Mouse (Mus musculus) adrenal gland, postnatal 4 days (tissue): ENCODE measurements around the gene Nucb1. TPM values are rescaled to one million over a fixed set of nuclear protein-coding genes. Genes with fewer than 3 reads are reported as not detected.
"Not testable (repeated sequence)": the region's sequence is repeated elsewhere in the genome, so short reads cannot be mapped to it uniquely, and the experiment has no call there.

Source experiments
- DNase-seq, 2 experiments: peaks; one replicate each; pipeline ENCODE4 v3.0.0; 2021 to 2022; ENCODE audit warnings: low spot score in 2 of 2, mixed read lengths in 2 of 2
- total RNA-seq, 2 experiments: library from RNA; stranded (reverse); gene quantifications; 2 replicates each; pipeline ENCODE4 v1.2.3; 2021

The Nucb1 gene
- total RNA-seq, 2 experiments from 2014 or later = 236 to 239 TPM

DNA sequence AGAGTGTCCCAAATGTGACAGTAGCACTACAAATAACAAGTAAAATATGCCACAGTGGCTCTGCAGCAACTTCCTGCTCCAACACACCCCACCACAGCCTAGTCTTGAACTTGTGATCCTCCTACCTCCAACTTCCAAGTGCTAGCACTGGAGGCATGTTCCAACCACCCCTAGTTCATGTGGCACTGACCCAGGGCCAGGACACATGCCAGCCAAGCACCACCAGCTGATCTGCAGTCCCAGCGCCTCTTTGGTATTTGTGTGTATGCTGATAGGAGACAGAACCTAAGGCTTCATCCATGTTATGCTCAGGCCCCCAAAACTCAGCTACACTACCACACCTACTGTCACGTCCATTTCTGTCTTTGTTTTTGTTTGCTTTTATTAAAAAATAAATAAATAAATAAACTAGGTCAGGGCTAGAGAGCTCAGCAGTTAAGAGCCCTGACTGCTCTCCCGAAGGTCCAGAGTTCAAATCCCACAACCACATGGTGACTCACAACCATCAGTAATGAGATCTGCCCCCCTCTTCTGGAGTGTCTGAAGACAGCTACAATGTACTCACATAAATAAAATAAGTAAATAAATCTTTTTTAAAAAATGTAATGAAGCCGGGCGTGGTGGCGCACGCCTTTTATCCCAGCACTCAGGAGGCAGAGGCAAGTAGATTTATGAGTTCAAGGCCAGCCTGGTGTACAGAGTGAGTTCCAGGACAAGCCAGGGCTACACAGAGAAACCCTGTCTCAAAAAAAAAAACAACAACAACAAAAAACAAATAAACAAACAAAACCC, 46.0 kb downstream of the Nucb1 start:
- DNase-seq = no peak

DNA sequence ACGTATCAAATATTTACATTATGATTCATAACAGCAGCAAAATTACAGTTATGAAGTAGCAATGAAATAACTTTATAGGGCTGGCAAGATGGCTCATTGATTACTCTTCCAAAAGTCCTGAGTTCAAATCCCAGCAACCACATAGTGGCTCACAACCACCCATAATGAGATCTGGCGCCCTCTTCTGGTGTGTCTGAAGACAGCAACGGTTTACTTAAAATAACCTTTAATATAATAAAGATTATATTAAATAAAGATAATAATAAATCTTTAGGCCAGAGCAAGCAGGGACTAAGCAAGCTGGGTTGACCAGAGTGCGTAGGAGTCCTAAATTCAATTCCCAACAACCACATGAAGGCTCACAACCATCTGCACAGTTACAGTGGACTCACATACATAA, 47.3 kb downstream of the Nucb1 start:
- DNase-seq = not testable (repeated sequence)

DNA sequence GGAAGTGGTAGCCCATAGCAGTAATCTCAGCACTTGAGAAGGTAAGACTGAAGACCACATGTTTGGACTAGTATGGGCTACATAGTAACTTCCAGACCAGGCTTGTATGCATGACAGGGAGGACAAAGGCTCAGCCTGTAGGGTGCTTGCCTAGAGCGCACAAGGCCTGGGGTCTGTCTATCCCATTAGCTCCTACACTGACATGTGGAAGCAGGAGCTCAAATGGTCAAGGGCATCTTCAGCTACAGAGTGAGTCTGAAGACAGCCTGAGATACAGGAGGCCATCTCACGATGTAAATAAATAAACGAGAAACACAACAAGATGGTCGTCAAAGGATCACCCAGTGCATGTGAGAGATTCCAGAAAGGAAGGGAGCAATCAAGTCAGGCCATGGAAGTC, 47.9 kb downstream of the Nucb1 start:
- DNase-seq = no peak

DNA sequence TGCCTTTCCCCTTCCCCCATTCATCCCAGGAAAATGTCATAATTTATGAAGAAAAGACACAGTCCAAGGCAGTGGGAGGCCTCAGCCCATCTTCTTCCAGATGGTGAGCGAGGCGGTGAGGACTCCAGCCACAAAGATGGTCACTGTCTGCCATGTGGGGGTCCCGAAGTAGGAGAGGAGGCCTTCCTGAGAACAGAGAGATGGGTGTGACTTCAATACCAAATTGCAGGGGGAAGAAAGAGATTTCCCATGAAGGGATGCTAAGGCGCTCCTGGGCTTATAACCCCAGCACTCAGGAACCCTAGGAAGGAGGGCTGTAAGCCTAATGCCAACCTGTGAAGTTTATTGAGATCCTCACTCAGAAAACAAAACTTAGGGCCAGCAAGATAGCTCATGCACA, 48.4 kb downstream of the Nucb1 start:
- DNase-seq = no peak

DNA sequence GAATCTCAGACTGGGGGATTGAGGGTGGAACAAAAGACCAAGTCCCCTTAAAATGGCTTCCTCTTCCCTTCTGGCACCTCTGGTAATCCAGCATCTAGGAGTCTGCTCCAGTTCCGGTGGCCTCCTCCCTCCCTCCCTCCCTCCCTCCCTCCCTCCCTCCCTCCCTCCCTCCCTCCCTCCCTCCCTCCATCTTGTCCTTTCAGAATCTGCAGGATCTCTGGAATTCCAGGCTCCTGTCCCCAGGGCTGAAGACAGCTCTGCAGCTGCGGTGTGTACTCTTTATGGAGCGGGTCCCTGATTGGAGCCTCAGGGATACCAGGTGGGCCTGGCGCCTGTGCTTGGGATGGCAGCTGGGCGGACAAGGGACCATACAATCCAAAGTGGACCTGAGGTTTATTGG, 48.9 kb downstream of the Nucb1 start:
- DNase-seq = no peak

DNA sequence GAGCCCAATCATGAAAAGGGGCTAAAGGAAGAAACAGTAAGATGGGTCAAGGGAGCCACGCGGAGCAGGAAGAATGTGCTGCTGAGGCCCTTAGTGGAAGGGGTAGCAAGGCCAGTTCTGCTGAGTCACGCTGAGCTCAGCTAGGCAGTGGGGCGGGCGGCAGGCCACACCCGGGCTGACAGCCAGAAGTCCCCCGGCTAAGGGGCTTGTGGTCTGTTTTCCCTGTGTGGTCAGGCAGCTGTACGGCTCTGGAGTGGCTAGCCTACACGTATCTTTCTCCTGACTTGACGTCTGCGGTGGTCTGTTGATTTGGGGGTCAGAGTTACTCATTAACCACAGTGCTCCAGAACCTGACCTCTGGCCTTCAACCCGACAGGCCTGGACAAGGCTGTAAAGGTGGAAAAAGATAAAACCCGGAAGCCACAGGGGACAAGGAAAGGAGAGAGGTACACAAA, 49.3 kb downstream of the Nucb1 start:
- no peak for DNase-seq

DNA sequence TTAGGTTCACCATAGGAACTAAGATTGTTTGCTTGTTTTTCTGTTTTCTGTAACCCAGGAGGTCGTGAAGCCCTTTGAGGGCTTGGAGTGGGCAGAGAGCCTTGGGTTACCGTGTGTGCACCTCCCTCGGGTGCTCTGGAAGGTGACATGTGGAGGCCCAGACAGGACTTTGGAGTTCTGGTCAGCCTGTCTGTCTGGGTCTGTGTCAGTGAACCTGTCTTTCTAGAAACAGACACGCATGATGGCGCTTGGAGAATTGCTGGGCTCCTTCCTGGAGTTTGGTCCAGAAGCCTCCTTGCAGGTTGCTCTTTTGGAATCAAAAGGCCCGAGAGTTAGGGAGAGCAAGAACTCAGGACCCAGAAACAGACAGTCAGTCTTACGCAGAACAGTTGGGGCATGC, 49.8 kb downstream of the Nucb1 start:
- DNase-seq = no peak

DNA sequence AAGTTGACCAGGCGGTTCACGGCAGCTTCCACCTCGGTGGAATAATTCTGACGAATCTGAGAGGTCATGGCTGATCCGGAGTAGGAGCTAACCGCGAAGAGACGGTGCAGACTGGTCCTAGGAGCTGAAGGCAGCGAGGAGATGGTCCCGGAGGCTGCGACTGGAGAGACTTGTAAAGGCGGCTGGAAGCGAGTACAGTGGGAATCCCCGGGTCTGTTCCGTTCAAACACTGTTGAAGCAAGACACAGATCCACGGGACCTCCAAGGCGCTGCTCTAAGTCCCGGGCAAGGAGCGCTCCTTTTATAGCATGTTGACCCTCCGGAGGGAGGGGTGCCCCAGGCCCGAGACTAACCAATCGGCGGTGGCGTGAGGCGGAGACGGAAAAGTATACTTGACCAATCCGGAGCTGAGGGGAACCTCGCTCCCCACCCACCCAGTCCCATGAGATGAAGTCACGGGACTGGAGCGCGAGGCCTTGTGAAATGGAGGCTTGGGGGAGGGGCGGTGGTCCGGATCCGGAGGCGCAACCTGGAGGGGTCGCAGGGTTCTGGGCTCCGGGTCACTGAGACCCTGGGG, 50.6 kb downstream of the Nucb1 start, which contains the start of gene Ftl1:
TSS of gene Ftl1 (minus strand) at position 321 of the 577 bp plus-strand sequence.
- peak; percentile 81 to 96 for DNase-seq

DNA sequence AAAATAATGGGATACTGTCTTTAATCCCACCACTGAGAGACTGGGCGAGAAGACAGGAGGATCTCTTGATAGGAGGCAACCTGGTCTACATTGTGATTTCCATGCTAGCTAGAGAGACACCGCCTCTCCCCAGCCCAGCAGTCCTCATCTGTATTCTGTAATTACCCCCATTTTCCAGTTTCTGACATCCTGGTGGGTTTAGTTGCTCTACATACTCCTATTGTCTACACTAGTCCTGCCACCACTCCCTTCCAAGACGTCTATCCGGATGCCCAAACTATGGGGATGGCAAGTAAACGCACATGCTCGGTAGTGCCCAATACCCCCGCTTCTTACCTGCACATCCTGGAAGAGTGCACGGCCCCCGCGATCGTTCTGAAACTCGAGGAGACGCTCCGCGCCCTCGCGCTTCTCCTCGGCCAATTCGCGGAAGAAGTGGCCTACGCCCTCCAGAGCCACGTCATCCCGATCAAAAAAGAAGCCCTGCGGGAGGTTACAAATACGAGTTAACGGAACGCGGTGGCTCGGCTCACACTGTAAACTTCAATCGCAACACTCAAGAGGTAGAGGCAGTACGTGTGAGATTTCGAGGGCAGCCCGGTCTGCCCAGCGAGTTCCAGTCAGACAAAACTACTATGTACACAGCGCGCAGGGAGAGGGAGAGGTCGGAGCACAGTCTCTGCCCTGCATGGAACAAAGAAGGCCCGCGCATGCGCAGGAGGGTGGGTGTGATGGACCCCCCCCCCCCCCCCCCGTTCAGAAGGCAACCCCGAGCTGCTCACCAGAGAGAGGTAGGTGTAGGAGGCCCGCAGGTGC, 51.2 kb downstream of the Nucb1 start:
- peak; percentile 56 to 72 for DNase-seq

DNA sequence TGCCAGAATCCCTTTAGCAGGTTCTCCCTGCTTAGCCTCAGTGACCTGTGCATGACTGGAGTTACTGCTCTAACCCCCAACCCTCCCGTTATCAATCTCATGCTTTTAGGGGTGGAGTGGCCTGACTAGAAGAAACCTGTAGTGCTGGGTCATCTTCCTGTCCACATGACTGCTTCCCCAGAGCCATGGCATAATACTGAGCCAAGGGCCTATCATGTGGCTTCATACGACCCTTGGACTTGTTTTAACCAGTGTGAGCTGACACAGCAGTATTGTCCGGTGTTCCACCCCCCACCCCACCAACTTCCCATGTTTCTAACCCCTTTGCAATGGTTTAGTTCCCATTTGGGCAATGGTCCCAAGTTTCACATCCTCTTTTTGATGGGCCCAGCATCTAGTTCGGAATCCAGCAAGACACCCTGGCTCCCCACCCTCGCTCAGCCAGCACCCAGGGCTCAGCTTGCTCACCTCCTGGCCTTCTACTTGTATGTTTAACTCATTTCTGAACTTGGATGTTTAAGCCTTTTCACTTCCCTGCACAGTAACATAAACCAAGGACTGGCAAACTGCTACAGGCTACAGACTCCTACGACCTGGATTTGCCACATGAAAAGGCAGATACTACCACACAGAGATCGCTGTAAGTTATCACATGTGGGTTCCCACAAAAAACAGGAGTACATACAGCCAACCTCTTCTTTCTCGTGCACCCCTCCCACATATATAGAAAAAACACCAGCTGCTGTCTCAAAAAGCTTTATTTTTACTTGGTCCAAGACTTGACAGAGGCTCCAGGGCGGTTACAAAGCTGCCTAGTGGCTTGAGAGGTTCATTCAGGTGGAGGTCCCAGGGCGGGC, 52.8 kb downstream of the Nucb1 start:
- DNase-seq = no peak

DNA sequence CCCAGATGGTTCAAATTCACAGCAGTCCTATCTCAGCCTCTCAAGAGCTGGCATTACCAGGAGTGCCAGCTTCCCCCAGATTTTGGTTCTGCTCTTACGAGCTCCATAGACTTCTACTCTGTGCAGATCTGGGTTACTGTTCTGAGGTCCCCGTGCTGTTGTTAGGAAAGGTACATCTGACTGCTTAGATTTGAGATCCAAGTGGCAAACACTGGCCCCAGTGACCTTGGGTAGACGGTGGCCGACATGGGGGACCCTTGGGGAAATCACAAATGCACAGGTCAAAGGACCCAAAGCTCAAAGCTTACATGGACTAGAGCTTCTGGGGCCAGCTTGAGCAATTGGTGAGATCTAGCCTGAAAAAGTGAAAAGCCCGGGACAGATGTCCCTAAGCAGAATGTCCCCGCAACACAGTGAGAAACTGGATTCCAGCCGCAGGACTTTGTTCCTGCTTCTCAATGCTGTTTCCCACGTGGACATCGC, 53.4 kb downstream of the Nucb1 start:
- DNase-seq = no peak

DNA sequence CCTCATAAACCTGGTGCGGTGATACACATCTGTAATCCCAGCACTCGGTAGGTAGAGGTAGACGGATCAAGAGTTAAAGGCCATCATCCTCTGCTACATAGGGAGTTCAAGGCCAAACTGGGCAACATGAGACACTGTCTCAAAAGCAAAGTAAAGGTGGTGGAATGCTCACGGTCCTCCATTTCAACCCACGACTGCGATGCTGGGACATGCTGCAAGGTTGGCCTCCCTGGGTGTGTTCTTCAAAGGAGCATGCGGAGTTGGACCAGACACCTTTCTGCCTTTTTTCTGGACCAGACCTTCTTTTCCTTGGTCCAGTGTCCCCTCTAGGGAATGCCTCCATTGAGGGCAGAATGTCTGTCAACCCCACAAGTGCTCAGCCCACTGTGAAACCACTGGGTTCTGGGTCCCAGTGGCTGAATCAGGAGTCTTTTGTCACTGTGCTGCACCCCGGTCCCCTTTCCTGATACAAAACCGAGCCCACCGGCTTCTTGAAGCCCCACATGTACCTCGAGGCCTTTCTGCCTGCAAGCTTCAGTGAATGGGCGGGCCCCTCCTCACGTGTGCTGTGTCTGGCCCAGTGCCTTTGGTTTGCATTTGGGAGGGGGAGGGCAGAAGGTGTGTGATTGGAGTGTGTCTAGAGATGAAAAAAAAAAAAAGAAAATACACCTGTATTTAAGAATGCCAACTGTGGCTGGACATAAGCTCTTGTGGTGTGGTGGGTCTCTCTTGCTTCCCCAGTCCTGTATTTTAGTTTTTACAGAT, 54.1 kb downstream of the Nucb1 start:
- DNase-seq = no peak

DNA sequence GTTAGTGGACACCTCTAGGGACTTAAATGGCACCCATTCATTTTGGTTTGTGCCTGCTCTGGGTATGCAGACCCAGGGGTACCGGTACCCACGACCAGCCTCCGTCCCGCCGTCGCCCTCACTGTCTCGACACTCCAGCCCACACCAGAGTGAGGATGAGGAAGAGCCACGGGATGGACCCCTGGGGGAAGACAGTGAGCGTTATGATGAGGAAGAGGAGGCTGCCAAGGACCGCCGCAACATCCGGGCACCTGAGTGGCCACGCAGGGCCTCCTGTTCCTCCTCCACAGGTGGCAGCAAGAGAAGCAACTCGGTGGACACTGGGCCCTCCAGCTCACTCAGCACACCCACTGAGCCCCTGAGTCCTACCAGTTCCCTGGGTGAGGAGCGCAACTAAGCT, 55.2 kb downstream of the Nucb1 start:
- no peak for DNase-seq

DNA sequence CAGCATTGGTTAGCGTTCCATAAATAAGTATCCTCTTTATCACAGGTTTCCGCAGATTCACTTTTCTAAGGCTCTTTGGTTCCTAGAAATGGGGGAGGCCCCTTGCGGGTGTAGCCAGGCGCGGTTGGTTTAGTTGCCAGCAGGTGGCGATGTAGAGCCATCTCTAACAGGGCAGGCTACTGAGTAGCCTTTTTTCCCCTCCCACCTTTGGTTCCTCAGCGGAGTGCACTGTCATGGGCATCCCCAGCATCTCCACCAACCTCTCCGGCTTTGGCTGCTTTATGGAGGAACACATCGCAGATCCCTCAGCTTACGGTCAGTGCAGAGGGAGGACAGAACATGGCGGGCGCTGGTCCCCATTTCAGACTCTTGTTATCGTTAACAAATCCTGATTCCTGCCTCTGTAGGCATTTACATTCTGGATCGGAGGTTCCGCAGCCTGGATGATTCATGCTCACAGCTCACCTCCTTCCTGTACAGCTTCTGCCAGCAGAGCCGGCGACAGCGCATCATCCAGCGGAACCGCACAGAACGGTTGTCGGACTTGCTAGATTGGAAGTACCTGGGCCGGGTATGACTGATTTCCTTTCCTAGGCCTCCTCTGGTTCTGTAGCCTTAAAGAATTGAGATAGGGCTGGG, 58.7 kb downstream of the Nucb1 start:
- DNase-seq = peak in 1 of 2 experiments; percentile 65

DNA sequence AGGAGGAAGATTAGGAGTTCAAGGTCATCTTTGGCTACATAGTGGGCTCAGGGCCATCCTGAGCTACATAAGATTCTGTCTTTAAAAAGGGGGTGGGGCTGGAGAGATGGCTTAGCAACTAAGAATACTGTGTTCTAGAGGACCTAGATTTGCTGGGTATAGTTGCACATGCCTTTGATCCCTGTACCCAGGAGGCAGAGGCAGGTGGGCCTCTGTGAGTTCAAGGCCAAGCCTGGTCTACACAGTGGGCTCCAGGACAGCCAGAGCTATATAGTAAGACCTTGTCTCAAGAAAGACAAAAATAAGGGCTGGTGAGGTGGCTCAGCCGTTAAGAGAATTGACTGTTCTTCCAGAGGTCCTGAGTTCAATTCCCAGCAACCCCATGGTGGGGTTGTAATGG, 60.2 kb downstream of the Nucb1 start:
- no peak for DNase-seq

DNA sequence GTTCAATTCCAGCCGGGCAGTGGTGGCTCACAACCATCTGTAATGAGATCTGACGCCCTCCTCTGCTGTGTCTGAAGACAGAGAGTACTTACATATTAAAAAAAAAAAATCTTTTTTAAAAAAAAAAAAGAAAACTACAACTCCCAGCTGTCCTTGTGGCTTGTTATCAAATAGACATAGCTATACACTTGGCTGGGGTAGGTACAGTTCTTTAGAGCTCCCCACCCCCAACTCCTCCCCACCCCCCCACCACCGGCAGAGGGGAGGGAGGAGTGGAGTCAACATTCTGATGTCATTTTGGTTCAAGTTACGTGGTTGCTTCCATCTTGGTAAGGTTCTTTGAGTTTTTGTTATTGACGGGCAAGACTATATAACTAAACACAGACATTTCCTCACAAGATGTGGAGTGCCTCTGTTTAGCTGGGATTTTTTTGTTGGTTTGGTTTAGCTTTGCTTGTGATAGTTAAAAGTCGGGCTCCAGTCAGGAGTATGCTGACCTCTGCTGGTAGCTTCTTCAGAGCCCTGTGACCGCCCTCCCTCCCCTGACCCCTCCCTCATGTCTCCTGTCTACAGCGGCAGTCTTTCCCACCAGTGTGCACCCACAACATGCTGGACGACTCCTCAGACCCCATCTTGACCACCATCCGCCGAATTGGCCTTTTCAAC, 62.7 kb downstream of the Nucb1 start:
- DNase-seq = no peak

DNA sequence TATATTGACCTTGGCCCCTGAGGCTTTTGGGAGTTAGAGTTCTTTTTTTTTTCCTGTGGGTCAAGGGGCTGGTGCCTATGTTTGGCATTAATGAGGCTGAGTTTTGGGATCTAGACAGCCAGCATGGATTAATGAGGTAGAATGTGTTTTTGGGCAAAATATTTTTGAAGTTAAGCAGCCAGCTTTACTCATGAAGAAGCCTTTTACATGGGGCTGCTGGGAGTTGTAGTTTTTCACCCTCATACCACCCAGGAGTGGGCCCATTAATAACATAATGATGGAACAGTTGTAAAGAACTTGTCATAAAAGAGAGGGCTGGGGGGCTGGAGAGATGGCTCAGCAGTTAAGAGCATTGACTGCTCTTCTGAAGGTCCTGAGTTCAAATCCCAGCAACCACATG, 63.6 kb downstream of the Nucb1 start:
- DNase-seq = no peak

DNA sequence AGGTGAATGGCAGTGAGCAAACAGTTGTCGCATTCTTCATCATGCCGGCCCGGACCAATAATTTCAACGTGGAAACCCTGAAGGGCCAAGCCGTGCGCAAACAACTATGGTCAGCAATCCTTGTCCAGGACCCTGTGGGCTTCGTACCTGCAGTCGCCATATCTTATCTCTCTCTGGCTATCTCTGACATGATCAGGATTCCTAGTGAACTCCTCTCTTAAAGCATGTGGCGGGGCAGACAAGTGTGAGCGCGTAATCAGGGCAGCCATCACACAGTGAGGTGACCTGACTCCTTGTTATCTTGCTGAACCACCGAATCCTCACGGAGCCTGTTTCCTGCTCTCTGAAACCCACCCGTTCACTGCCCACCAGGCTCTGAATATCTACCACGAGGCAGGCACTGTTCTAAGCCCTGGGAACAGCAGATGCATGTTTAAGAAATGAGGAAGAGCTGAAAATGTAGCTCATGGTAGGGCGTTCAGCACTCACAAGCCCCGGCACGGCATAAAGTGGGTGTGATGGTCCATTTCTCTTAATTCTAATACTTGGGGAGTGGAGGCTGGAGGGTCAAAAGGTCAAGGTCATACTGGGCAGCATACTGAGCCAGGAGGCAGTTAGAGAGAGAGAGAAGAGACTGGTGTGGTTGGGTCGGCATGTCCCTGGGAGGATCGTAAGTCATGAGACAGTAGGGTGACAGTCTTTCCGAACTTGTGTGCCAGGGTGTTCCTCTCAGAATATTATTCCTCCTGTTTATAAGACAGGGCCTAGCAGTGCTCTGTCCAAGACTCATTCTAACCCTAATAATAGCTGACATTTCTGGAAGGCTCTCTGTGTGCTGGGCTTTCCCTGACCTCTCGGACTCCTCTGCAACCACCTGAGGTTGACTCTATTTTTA, 66.4 kb downstream of the Nucb1 start:
- DNase-seq = no peak
